Mouse (Mus musculus) adrenal gland, postnatal 36 days (tissue): ENCODE data around the gene Magix. TPM values are rescaled to one million over a fixed set of nuclear protein-coding genes. Genes with fewer than 3 reads are reported as not detected.

Source experiments
- DNase-seq, 2 experiments: peaks; one replicate each; pipeline ENCODE4 v3.0.0; 2021; ENCODE audit warnings: mixed read lengths in 1 of 2
- total RNA-seq, 2 experiments: library from RNA; stranded (reverse); gene quantifications; 2 replicates each; pipeline ENCODE4 v1.2.3; 2021

Magix gene
- total RNA-seq, 2 experiments from 2014 or later: 0.66 to 0.89 TPM

GRCm38 (mm10) chrX:7673578-7674281 is 7.3 kb downstream of the Magix start:
- peak; percentile 45 to 49 for DNase-seq

GRCm38 (mm10) chrX:7672739-7673138 is 8.3 kb downstream of the Magix start:
- no peak for DNase-seq

- DNase-seq: peak; percentile 74 to 83
Observed at GRCm38 (mm10) chrX:7670921-7671623, 10.0 kb downstream of the Magix start, which contains the start of gene Plp2. Gene Plp2, minus strand, starts transcription at chrX:7671390.

GRCm38 (mm10) chrX:7670390-7670881 is 10.6 kb downstream of the Magix start:
- DNase-seq: peak; percentile 78 to 86

- DNase-seq: no peak
Observed at GRCm38 (mm10) chrX:7665739-7666502, 15.1 kb downstream of the Magix start.

- DNase-seq: peak; percentile 21 to 51
Observed at GRCm38 (mm10) chrX:7664791-7665190, 16.3 kb downstream of the Magix start.

- no peak for DNase-seq
Observed at GRCm38 (mm10) chrX:7662936-7663335, 18.1 kb downstream of the Magix start.

- no peak for DNase-seq
Observed at GRCm38 (mm10) chrX:7661086-7661485, 20.0 kb downstream of the Magix start.

- peak; percentile 17 to 42 for DNase-seq
Observed at GRCm38 (mm10) chrX:7658785-7659589, 22.1 kb downstream of the Magix start.

GRCm38 (mm10) chrX:7658031-7658784 is 22.8 kb downstream of the Magix start:
- DNase-seq: peak; percentile 58 to 78

- DNase-seq: peak; percentile 75 to 80
Observed at GRCm38 (mm10) chrX:7657221-7657639, 23.8 kb downstream of the Magix start, which contains the start of gene Prickle3. Gene Prickle3, plus strand, starts transcription at chrX:7657260.

GRCm38 (mm10) chrX:7648671-7649304 is 32.3 kb downstream of the Magix start:
- peak; percentile 82 to 87 for DNase-seq

GRCm38 (mm10) chrX:7645349-7645748 is 35.7 kb downstream of the Magix start:
- DNase-seq: peak; percentile 79 to 81

GRCm38 (mm10) chrX:7640785-7641184 is 40.3 kb downstream of the Magix start:
- DNase-seq: no peak

- DNase-seq: no peak
Observed at GRCm38 (mm10) chrX:7639536-7640325, 41.3 kb downstream of the Magix start.

- peak; percentile 85 to 87 for DNase-seq
Observed at GRCm38 (mm10) chrX:7638401-7639091, 42.5 kb downstream of the Magix start, which contains the start of gene Syp. Gene Syp, plus strand, starts transcription at chrX:7638471.

- no peak for DNase-seq
Observed at GRCm38 (mm10) chrX:7635101-7635500, 46.0 kb downstream of the Magix start.

GRCm38 (mm10) chrX:7632560-7632959 is 48.5 kb downstream of the Magix start:
- DNase-seq: no peak
